Mouse (Mus musculus) forebrain, embryonic 14.5 days (tissue): ENCODE measurements around the gene Cacna2d3. TPM values are rescaled to one million over a fixed set of nuclear protein-coding genes. Genes with fewer than 3 reads are reported as not detected.

Experiments
- ATAC-seq: fragments of 200-750 bp; cut with Nextera tagmentation; 2 replicates; pipeline ENCODE4 v1.8.0; 2017; ENCODE audit warnings: mild to moderate bottlenecking, moderate library complexity
- DNase-seq: peaks from one replicate; pipeline ENCODE4 v3.0.0-alpha.2; 2015; ENCODE audit warnings: low spot score
- H3K27ac ChIP-seq: fragments of 300-500 bp; sonication (generic); 2 replicates; pipeline ENCODE4 v1.5.1; 2014; ENCODE audit warnings: low read depth, mild to moderate bottlenecking, control low read depth, low read length, moderate library complexity
- H3K27me3 ChIP-seq: fragments of 300-500 bp; sonication (generic); replicated peaks from 2 replicates; pipeline ENCODE4 v1.6.1; 2014; ENCODE audit warnings: low read length, control low read depth, mixed read lengths; ENCODE audit not compliant: control insufficient read depth, insufficient read depth
- H3K36me3 ChIP-seq: fragments of 300-500 bp; sonication (generic); 2 replicates; pipeline ENCODE4 v1.6.1; 2014; ENCODE audit warnings: low read length, control low read depth; ENCODE audit not compliant: control insufficient read depth, insufficient read depth
- H3K4me1 ChIP-seq: fragments of 300-500 bp; sonication (generic); 2 replicates; pipeline ENCODE4 v1.6.1; 2014; ENCODE audit warnings: antibody characterized with exemption, low read length, control low read depth; ENCODE audit not compliant: control insufficient read depth, insufficient read depth
- H3K4me2 ChIP-seq: fragments of 300-500 bp; sonication (generic); 2 replicates; pipeline ENCODE4 v1.6.1; 2014; ENCODE audit warnings: mild to moderate bottlenecking, control low read depth, low read length
- H3K4me3 ChIP-seq: fragments of 300-500 bp; sonication (generic); 2 replicates; pipeline ENCODE4 v1.5.1; 2014; ENCODE audit warnings: low read depth, low read length, control low read depth
- H3K9ac ChIP-seq: fragments of 300-500 bp; sonication (generic); 2 replicates; pipeline ENCODE4 v1.6.1; 2014; ENCODE audit warnings: mild to moderate bottlenecking, low read length, control low read depth, moderate library complexity
- H3K9me3 ChIP-seq: fragments of 300-500 bp; sonication (generic); replicated peaks from 2 replicates; pipeline ENCODE4 v1.6.1; 2016; ENCODE audit warnings: low read length, control low read depth, mixed read lengths; ENCODE audit not compliant: control insufficient read depth
- WGBS: fragments of 180-500 bp; shearing (Covaris S2); extraction: QIAGEN DNeasy Blood & Tissue Kit; methylation state at CpG from one replicate; pipeline ENCODE4 v1.1.7; 2014; 5-methylcytosine and 5-hydroxymethylcytosine counted together
- polyA plus RNA-seq: library from polyadenylated mRNA; unstranded; fragments of >200 nt; fragmentation: Nextera tagmentation; extraction: Ambion mirVana; gene quantifications from 2 replicates; pipeline ENCODE4 v1.2.1, GENCODE M21; 2014

Gene Cacna2d3
- polyA plus RNA-seq, 1 experiment from 2014 or later: 14.5 TPM

- H3K9ac ChIP-seq: no peak overlapping the region
- no peak overlapping the region for H3K4me2 ChIP-seq
- no peaks in the 10 kb centered on the region for H3K9me3 ChIP-seq
- no peaks in the 10 kb centered on the region for H3K4me1 ChIP-seq
- H3K27me3 ChIP-seq: no peaks in the 10 kb centered on the region
- 59% methylated on average over 3 of the region's 3 CpGs for WGBS
- no peak for ATAC-seq
- DNase-seq: no peak
- no peaks in the 10 kb centered on the region for H3K36me3 ChIP-seq
- H3K27ac ChIP-seq: no peak overlapping the region
- H3K4me3 ChIP-seq: no peak overlapping the region
Observed at GRCm38 (mm10) chr14:29077418-29077817, 644.2 kb downstream of the Cacna2d3 start.

- 83% methylated on average over 4 of the region's 4 CpGs for whole genome bisulfite sequencing
- no peak overlapping the region for H3K27ac ChIP-seq
- no peak for ATAC-seq
- H3K9me3 ChIP-seq: no peaks in the 10 kb centered on the region
- H3K27me3 ChIP-seq: no peaks in the 10 kb centered on the region
- no peaks in the 10 kb centered on the region for H3K4me1 ChIP-seq
- H3K4me3 ChIP-seq: no peak overlapping the region
- H3K9ac ChIP-seq: no peak overlapping the region
- no peaks in the 10 kb centered on the region for H3K36me3 ChIP-seq
- H3K4me2 ChIP-seq: no peak overlapping the region
- DNase-seq: peak; percentile 56
Observed at GRCm38 (mm10) chr14:29073747-29074146, 647.9 kb downstream of the Cacna2d3 start.

- Histone ChIP-seq H3K27ac (no peak overlapping the region), H3K4me2 (no peak overlapping the region), H3K36me3 (no peaks in the 10 kb centered on the region), H3K4me1 (no peaks in the 10 kb centered on the region), H3K4me3 (no peak overlapping the region), H3K9me3 (no peaks in the 10 kb centered on the region), H3K9ac (no peak overlapping the region), H3K27me3 (no peaks in the 10 kb centered on the region)
- no peak for DNase-seq
- WGBS: 100% methylated on average over 2 of the region's 2 CpGs
- ATAC-seq: no peak
Observed at GRCm38 (mm10) chr14:29062676-29063075, 659.0 kb downstream of the Cacna2d3 start.

- no peaks in the 10 kb centered on the region for H3K36me3 ChIP-seq
- H3K4me1 ChIP-seq: no peaks in the 10 kb centered on the region
- 92% methylated on average over 1 of the region's 1 CpGs for WGBS
- H3K9me3 ChIP-seq: no peaks in the 10 kb centered on the region
- H3K27me3 ChIP-seq: no peaks in the 10 kb centered on the region
- H3K4me2 ChIP-seq: no peak overlapping the region
- H3K4me3 ChIP-seq: no peak overlapping the region
- no peak for DNase-seq
- no peak overlapping the region for H3K9ac ChIP-seq
- no peak overlapping the region for H3K27ac ChIP-seq
- ATAC-seq: no peak
Observed at GRCm38 (mm10) chr14:29061491-29061890, 660.2 kb downstream of the Cacna2d3 start.

GRCm38 (mm10) chr14:29060679-29061078, 661.0 kb downstream of the Cacna2d3 start:
- H3K36me3 ChIP-seq: no peaks in the 10 kb centered on the region
- no peaks in the 10 kb centered on the region for H3K9me3 ChIP-seq
- ATAC-seq: no peak
- DNase-seq: no peak
- no peak overlapping the region for H3K4me3 ChIP-seq
- H3K27ac ChIP-seq: no peak overlapping the region
- H3K4me1 ChIP-seq: no peaks in the 10 kb centered on the region
- no peak overlapping the region for H3K4me2 ChIP-seq
- no peaks in the 10 kb centered on the region for H3K27me3 ChIP-seq
- H3K9ac ChIP-seq: no peak overlapping the region

GRCm38 (mm10) chr14:29051951-29052835, 669.5 kb downstream of the Cacna2d3 start:
- Histone ChIP-seq H3K27ac (no peak overlapping the region), H3K36me3 (no peaks in the 10 kb centered on the region), H3K4me1 (no peaks in the 10 kb centered on the region), H3K4me2 (no peak overlapping the region), H3K27me3 (no peaks in the 10 kb centered on the region), H3K9ac (no peak overlapping the region), H3K9me3 (no peaks in the 10 kb centered on the region), H3K4me3 (no peak overlapping the region)
- no peak for ATAC-seq
- no peak for DNase-seq
- WGBS: 80% methylated on average over 16 of the region's 16 CpGs

- no peak overlapping the region for H3K27ac ChIP-seq
- no peak overlapping the region for H3K4me2 ChIP-seq
- peaks cover 4% of the 10 kb centered on the region; the same call in 1 of the 2 replicates for H3K4me1 ChIP-seq
- WGBS: 80% methylated on average over 1 of the region's 1 CpGs
- ATAC-seq: no peak
- no peak overlapping the region for H3K4me3 ChIP-seq
- no peaks in the 10 kb centered on the region for H3K36me3 ChIP-seq
- no peaks in the 10 kb centered on the region; the same call in 1 of the 2 replicates for H3K27me3 ChIP-seq
- H3K9ac ChIP-seq: no peak overlapping the region
- no peak for DNase-seq
- H3K9me3 ChIP-seq: no peaks in the 10 kb centered on the region
Observed at GRCm38 (mm10) chr14:29042355-29042754, 679.3 kb downstream of the Cacna2d3 start.

GRCm38 (mm10) chr14:29041498-29041897, 680.2 kb downstream of the Cacna2d3 start:
- no peak overlapping the region for H3K9ac ChIP-seq
- no peak overlapping the region for H3K27ac ChIP-seq
- H3K9me3 ChIP-seq: no peaks in the 10 kb centered on the region
- no peak overlapping the region for H3K4me2 ChIP-seq
- H3K27me3 ChIP-seq: no peaks in the 10 kb centered on the region; the same call in 1 of the 2 replicates
- no peak overlapping the region for H3K4me3 ChIP-seq
- ATAC-seq (no peak), DNase-seq (no peak)
- 75% methylated on average over 1 of the region's 1 CpGs for WGBS
- no peaks in the 10 kb centered on the region for H3K36me3 ChIP-seq
- H3K4me1 ChIP-seq: peaks cover 4% of the 10 kb centered on the region; the same call in 1 of the 2 replicates
